Mouse (Mus musculus) urinary bladder, postnatal 36 days (tissue): ENCODE measurements around the gene Cbx2.

ENCODE experiments used
- DNase-seq, 2 experiments: peaks; one replicate each; pipeline ENCODE4 v3.0.0; 2022; ENCODE audit warnings: low spot score in 2 of 2, mixed read lengths in 1 of 2

Cbx2 gene

DNA sequence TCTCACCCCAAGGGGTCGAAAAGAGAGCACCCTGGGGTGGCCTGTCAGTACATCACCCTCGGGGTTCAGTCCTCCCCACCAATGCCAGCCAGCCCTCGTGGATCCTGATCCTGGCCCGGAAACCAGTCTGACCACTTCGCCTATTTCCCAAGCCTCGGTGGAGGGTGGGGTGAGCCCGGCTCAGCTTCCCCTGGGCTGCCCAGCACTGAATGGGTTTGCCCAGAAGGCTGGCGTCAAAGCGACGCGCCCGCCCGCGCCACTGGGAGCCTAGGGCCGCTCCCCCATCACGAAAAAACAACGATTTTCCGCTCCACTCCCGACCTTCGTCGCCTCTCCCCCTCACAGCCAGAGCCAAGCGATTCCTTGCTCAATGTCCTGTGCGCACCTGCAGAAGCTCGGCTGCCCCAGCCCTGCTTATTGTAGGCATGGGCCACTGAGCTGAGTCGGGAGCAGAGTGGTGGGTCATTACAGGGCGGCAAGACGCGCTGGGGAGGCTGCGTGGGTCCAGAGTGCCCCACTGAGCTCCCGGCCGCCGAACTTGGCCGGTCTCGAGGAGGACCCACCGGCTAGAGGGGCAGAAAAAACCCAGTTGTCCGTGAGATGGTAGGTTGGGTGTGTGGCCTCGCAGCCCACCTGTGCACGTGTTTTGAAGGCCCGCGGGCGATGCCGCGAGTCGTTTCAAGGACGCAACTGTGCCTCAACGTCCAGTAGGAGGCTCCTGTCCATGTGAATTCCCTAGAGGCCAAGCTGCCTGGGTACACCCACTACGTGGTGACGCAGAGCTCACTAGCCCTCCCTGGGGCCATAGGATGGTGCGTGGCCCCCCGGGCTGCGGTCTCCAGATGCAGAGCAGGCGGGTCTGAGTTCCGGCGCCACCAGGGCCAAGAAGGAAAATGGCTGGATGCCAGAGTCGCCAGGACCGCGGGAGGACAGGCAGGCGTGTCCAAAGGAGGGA, 35.6 kb downstream of the Cbx2 start:
- peak; percentile 85 to 87 for DNase-seq

DNA sequence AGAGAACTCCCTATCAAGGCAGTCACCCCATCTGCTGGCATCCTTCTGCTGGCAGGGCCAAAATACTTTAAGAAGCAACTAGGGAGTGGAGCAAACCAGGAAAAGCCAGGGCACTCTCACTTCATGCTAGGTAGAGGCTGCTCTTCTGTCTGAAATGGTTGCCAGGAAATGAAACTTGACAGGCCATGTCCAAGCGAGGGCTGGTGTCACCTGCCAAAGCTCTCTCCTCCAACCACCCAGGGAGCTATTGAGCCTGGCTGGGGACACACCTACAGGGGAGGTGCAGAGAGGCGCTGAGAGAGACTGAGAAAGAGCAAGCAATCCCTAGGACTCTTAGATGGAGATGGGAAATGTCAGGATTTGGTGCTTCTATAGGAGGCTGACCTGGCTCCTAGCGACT, 36.5 kb downstream of the Cbx2 start:
- DNase-seq: no peak

DNA sequence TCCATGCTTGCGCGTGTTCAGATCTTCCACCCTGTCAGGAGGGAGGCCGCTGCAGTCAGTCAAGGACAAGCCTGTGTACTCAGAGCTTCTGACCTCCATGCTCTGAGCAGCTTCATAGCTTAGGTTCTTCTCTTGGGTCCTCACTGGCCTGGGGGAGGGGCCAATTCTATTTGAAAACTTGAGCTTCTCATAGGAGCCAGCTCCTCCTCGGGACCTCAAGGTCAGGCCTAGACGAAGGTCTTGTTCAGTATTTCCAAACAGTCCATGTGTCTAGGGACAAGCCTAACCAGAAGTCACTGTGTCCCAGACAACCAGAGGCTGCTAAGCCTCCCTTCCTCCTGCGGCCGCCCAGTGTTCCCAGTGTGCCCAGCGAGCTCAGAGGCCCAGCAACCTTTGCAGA, 44.1 kb downstream of the Cbx2 start:
- no peak for DNase-seq

DNA sequence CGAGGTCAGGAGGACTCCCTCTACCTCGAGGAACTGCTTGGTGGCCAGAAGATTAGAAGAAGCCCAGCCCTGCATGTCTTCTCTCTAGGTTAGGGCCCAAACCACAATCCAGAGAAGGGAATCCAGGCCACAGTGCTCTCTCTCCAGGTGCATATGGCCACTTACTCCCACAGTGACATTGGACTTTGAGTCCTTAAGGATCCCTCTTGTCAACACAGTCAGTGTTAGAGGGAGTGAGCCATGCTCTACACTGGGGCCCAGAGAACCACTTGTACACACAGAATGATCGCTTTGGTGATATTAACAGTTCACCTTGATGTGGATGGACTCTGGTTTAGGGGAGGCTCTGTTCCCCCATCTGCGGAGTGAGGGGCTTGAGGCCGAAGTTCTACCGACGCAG, 49.5 kb downstream of the Cbx2 start:
- DNase-seq: no peak

DNA sequence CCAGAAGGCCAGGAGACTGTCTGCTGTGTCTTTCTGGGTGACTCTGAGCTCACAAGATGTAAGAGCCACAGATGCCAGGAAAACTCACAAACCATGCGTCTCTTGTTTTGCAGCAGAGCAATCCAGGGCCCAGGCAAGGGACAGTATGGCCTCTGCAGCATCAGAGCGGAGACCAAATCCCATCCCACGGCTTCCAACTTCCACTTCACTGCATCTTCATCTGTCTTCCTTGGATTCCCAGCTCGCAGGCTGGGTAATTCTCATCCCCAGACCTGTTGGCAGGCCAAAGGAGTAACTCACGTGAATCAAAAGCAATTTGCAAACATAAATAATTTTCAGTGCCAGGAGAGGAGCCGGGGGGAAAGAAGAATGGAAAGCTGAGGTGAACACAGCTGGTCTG, 50.2 kb downstream of the Cbx2 start:
- no peak for DNase-seq

DNA sequence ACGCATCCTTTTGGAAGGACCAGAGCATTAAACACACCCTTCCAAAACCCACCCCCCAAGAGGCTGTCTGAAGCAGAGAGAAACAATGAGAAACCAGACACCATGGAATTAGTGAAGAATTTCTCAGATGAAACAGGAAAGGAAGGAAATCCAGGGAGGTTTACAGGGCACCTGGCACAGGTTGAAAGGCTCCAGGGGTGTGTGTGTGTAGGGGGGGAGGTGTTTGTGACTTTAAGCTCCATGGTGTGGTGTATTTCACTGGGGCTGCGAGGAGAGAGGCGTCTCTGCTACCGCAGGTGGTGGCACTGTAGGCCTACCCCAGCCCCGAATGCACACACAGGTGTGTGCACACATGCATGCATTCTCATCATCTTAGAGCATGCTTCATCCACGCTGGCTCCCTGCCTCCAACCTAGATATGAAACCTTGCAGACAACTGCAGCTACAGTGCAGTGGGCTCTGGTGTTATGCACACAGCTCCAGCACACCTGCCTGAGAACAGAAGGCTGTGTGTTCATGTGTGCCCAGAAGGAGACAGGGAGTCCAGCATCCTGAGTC, 51.2 kb downstream of the Cbx2 start:
- DNase-seq: no peak

DNA sequence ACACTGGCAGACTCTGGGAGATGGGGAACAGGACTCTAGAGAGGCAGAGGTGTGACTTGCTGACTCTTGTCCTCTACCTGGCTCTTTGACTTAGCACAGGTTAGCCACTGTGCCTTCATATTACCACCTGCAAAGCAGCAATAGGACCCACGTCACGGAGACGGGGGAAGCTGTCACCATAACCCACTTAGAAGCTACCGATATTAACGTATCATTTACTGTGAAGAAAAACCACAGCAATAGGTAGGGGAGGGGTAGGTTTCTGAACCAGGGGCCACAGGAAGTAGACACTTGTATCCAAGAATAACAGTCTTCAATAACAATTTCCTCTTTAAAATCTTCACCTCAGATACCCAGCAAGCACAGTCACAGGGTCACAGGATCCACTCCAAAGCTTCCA, 53.0 kb downstream of the Cbx2 start:
- no peak for DNase-seq

DNA sequence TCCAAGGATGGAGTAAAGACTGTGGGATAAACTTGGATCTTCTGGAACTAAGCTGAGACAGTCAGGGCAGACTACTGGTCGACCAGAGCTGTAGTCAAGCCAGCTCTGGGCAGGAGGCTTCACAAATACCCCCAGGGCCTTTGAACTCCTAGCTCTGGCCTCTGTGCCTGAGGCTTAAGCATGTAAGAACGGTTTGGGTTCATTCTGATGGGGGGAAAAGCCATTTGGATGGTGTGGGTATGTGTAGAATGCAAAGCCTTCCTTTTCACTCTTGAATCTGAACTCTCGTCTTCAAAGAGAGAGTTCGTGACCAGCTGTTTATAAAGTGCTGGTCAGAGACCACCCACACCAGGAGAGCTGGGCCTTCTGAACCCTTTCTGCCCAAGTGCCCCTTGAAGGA, 55.0 kb downstream of the Cbx2 start:
- no peak for DNase-seq

DNA sequence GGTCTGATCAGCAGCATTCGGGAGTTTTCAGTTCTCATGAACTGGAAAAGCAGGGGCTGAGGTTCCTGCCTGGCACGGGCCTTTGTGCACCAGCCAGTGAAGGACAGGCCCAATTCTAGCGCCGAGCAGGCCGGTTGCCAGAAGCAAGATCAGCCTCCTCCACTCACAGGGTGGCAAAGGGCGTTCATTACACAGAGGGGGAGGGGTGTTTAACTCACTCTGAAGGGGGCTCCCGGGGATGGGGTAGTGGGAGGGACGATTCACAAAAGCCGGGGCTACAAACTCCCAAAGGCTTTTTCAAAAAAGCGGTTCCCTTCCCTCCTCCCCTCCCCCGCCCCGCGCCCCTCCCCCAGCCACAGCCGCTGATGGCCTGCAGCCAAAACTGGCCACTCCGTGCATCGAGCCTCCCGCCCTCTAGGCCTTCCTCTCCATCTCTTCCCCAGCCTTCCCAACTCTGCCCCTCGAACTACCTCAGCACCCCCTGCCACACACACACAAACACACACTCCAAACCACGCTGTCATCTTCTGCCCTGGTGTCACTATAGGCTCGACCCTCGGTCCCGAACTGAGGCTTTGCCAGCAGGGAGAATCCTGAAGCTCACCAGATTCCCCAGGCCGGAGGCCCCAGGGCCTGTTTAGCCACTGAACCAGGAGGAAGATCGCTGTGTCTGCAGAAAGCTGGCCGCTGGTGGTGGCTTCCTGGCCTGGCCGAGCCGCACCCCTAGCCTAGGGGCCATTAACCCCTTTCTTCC, 56.1 kb downstream of the Cbx2 start:
- peak; percentile 32 to 73 for DNase-seq

DNA sequence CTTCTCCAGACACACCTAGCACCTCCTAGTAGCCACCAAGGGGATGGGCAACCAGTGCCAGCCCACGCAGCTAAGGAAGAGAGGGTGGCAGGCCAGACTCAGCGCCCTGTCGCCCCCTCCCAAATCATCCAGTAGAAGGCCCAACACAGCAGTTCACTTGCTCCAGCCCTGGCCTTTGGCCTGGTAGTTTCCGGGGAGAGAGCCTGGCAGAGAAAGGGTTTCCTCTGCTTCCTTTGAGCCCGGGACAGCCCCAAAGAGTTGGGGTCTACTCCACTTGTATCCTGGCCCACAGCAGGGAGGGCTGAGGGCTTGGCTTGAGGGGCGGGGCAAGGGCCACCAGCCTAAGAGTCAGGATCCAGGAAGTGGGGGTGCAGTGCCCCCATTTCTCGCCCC, 56.7 kb downstream of the Cbx2 start:
- no peak for DNase-seq

DNA sequence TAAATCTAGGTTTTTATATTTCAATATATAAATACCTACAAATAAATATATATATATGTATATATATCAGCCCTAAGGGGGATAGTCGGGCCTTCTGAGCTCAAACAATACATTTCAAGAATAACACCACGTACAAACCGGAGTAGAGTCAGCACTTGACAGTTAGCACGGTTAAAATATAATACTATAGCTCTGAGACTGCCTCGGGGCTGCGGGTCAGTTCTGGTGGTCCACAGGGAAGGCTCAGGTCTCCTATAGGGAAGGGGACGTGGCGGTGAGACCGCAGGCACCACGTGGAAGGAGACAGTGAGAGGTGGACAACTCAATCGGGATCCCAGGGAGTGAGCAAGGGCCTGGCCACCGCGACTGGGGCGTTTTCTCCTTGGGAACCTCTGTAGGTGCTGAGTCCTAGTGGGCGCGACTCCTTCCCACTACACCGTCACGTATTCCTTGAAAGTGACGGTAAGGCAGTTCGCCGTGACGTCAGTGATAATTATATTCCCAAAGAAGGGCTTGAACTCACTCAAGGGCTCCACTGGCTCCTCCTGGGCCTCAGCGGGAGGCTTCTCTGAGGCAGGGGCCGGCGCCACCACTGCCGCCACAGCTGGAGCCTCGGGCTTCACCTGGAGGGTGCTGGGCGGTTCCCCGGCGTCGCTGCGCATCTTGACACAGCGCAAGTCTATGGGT, 57.8 kb downstream of the Cbx2 start:
- no peak for DNase-seq
